Mouse (Mus musculus): ENCODE results near the gene Dnmt3a.
A peak's percentile ranks its signal among the peaks of the same experiment; 100 is the strongest.

Dnmt3a gene

GRCm38 (mm10) chr12:3805852-3806251 lies at the start of gene Dnmt3a:
Gene Dnmt3a (plus strand): TSS chr12:3806007.
- no peak for DNase-seq (ENCODE audit: extremely low spot score, low spot score)

GRCm38 (mm10) chr12:3756216-3756615 lies 49.6 kb upstream of the Dnmt3a start:
- DNase-seq (ENCODE audit: extremely low spot score, low spot score): no peak

GRCm38 (mm10) chr12:3758127-3758526 lies 47.7 kb upstream of the Dnmt3a start:
- DNase-seq (ENCODE audit: extremely low spot score, low spot score): no peak

GRCm38 (mm10) chr12:3759419-3759818 lies 46.4 kb upstream of the Dnmt3a start:
- DNase-seq (ENCODE audit: extremely low spot score, low spot score): no peak

- no peak for DNase-seq (ENCODE audit: extremely low spot score, low spot score)
Measured at GRCm38 (mm10) chr12:3760876-3761590, 44.8 kb upstream of the Dnmt3a start.

GRCm38 (mm10) chr12:3761591-3762295 lies 44.1 kb upstream of the Dnmt3a start:
- no peak for DNase-seq (ENCODE audit: extremely low spot score, low spot score)

- DNase-seq (ENCODE audit: extremely low spot score, low spot score): no peak
Measured at GRCm38 (mm10) chr12:3764191-3764804, 41.5 kb upstream of the Dnmt3a start.

- no peak for DNase-seq (ENCODE audit: extremely low spot score, low spot score)
Measured at GRCm38 (mm10) chr12:3767360-3767759, 38.4 kb upstream of the Dnmt3a start.

GRCm38 (mm10) chr12:3768391-3768790 lies 37.4 kb upstream of the Dnmt3a start:
- DNase-seq (ENCODE audit: extremely low spot score, low spot score): no peak

- DNase-seq (ENCODE audit: extremely low spot score, low spot score): no peak
Measured at GRCm38 (mm10) chr12:3770546-3770945, 35.3 kb upstream of the Dnmt3a start.

- no peak for DNase-seq (ENCODE audit: extremely low spot score, low spot score)
Measured at GRCm38 (mm10) chr12:3771080-3771479, 34.7 kb upstream of the Dnmt3a start.

- no peak for DNase-seq (ENCODE audit: extremely low spot score, low spot score)
Measured at GRCm38 (mm10) chr12:3773643-3774042, 32.2 kb upstream of the Dnmt3a start.

- no peak for DNase-seq (ENCODE audit: extremely low spot score, low spot score)
Measured at GRCm38 (mm10) chr12:3776015-3776414, 29.8 kb upstream of the Dnmt3a start.

- no peak for DNase-seq (ENCODE audit: extremely low spot score, low spot score)
Measured at GRCm38 (mm10) chr12:3777682-3778081, 28.1 kb upstream of the Dnmt3a start.

- no peak for DNase-seq (ENCODE audit: extremely low spot score, low spot score)
Measured at GRCm38 (mm10) chr12:3778286-3778685, 27.5 kb upstream of the Dnmt3a start.

GRCm38 (mm10) chr12:3779639-3780038 lies 26.2 kb upstream of the Dnmt3a start:
- DNase-seq (ENCODE audit: extremely low spot score, low spot score): no peak

- DNase-seq (ENCODE audit: extremely low spot score, low spot score): peak; percentile 67
Measured at GRCm38 (mm10) chr12:3780405-3780891, 25.4 kb upstream of the Dnmt3a start.

GRCm38 (mm10) chr12:3780931-3781471 lies 24.8 kb upstream of the Dnmt3a start:
- DNase-seq (ENCODE audit: extremely low spot score, low spot score): peak; percentile 51

- DNase-seq (ENCODE audit: extremely low spot score, low spot score): peak; percentile 93
Measured at GRCm38 (mm10) chr12:3781482-3781881, 24.3 kb upstream of the Dnmt3a start.

- DNase-seq (ENCODE audit: extremely low spot score, low spot score): no peak
Measured at GRCm38 (mm10) chr12:3783196-3783825, 22.5 kb upstream of the Dnmt3a start.

- DNase-seq (ENCODE audit: extremely low spot score, low spot score): no peak
Measured at GRCm38 (mm10) chr12:3784258-3784657, 21.5 kb upstream of the Dnmt3a start.
